In the genomic region with DNA sequence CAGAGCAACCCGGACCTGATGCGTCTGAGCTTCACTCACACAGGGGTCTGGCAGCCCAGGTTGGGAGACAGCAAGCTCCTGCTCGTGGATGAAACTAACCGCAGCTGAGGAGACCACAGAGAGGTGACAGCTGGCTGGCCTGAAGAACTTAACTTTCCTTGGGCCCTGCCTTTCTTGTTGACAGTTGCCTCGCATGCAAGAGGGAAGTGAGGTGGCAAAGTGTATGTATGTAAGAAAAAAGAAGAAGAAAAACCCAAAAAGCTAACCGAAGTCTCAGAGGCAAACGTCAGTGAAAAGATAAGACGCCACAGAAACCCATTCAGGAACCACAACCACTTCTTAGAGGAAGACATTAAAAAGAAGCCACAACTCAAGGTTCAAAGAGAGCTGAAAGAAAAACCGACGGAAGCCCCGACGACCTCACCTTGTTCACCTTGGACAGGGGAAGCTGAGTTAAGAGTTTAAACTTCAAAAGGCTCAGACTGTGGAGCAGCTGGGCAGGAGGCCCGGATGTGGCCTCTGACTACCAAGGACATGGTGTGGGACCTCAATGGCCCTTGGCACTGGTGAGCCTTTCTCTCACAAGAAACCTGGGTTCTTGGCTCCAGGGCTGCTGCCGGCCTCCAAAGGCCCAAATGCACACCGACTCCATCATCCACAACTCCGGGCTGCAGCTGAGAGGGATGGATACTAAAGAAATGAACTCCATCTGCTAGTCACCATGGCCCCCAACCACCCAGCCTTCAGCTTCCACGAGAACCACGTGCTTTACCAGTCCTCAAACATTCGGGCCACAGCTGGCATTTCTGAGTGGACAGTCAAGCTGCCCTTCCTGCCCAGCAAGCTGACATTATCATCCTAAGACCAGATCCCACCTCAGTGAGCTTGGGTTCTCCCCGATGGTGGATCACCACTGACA, we compare ENCODE assay signal across 8 mouse cellular contexts. TPM values are rescaled to one million over a fixed set of nuclear protein-coding genes. Genes with fewer than 3 reads are reported as not detected.
DNase-seq lines count a peak whose midpoint lies in the region; ATAC-seq and TF ChIP-seq lines count a peak whose summit lies in the region.

No protein-coding gene starts in this region.

- 0 out of 2 replicates have a peak overlapping the region, but pooled peaks have one; percentile 16 for H3K27ac ChIP-seq in cerebellum, adult 2 months (ENCODE audit: insufficient read depth, low read length)
- H3K27ac ChIP-seq in forebrain, embryonic 14.5 days (ENCODE audit: low read depth, low read length) = no peak overlapping the region
- no peak overlapping the region for H3K27ac ChIP-seq in neural tube, embryonic 14.5 days (ENCODE audit: low read depth, low read length)

- DNase-seq in cerebellum, adult 2 months = peak in 1 of 2 experiments; percentile 51
- no peak for DNase-seq in cerebellum, adult 11 months
- DNase-seq in CD4-positive helper T cell, adult 2 months (ENCODE audit: low read depth, low spot score) = peak; percentile 52
- DNase-seq in forebrain, embryonic 14.5 days (ENCODE audit: low spot score) = no peak
- DNase-seq in kidney, postnatal 36 days = peak; percentile 55 to 67
- no peak for DNase-seq in embryo, embryonic 9.5 days (ENCODE audit: extremely low spot score)
- no peak for DNase-seq in gastrocnemius, postnatal 14 days

- peak overlapping the region; percentile 88 for H3K4me2 ChIP-seq in forebrain, embryonic 14.5 days (ENCODE audit: low read length)
- H3K4me2 ChIP-seq in neural tube, embryonic 14.5 days (ENCODE audit: low read depth, low read length) = peak overlapping the region; percentile 88

- WGBS in cerebellum, adult 2 months = 15% methylated on average over 20 of the region's 20 CpGs
- WGBS in forebrain, embryonic 14.5 days = 60% methylated on average over 20 of the region's 20 CpGs
- 62% methylated on average over 20 of the region's 20 CpGs for WGBS in neural tube, embryonic 14.5 days

- peaks cover 40% of the 10 kb centered on the region for H3K4me1 ChIP-seq in cerebellum, adult 2 months (ENCODE audit: control insufficient read depth, insufficient read depth, low read length)
- H3K4me1 ChIP-seq in forebrain, embryonic 14.5 days (ENCODE audit: control insufficient read depth, insufficient read depth, low read length) = peaks cover 52% of the 10 kb centered on the region
- H3K4me1 ChIP-seq in neural tube, embryonic 14.5 days (ENCODE audit: control insufficient read depth, insufficient read depth, low read length) = peaks cover 57% of the 10 kb centered on the region

- H3K9me3 ChIP-seq in forebrain, embryonic 14.5 days (replicated peaks; ENCODE audit: control insufficient read depth, low read length) = no peaks in the 10 kb centered on the region
- H3K9me3 ChIP-seq in neural tube, embryonic 14.5 days (ENCODE audit: control insufficient read depth, low read length) = no peaks in the 10 kb centered on the region

- no peak for TF ChIP-seq CTCF in cerebellum, adult 2 months (IDR thresholded peaks at IDR 0.05; ENCODE audit: borderline replicate concordance, insufficient read depth, low read depth, low read length)

- H3K36me3 ChIP-seq in forebrain, embryonic 14.5 days (ENCODE audit: control insufficient read depth, insufficient read depth, low read length) = peaks cover 10% of the 10 kb centered on the region; the same call in 1 of the 2 replicates
- H3K36me3 ChIP-seq in neural tube, embryonic 14.5 days (ENCODE audit: control insufficient read depth, insufficient read depth, low read length) = no peaks in the 10 kb centered on the region

- no peak for TF ChIP-seq POLR2A in cerebellum, adult 2 months (IDR thresholded peaks at IDR 0.05; ENCODE audit: borderline replicate concordance, insufficient read depth, low read length)

- H3K27me3 ChIP-seq in cerebellum, adult 2 months (ENCODE audit: control insufficient read depth, insufficient read depth, low read length) = no peaks in the 10 kb centered on the region
- H3K27me3 ChIP-seq in forebrain, embryonic 14.5 days (replicated peaks; ENCODE audit: control insufficient read depth, insufficient read depth, low read length) = no peaks in the 10 kb centered on the region
- no peaks in the 10 kb centered on the region for H3K27me3 ChIP-seq in neural tube, embryonic 14.5 days (ENCODE audit: control insufficient read depth, insufficient read depth, low read length)

- peak overlapping the region; percentile 82 for H3K9ac ChIP-seq in forebrain, embryonic 14.5 days (ENCODE audit: low read length)
- H3K9ac ChIP-seq in neural tube, embryonic 14.5 days (replicated peaks; ENCODE audit: low read depth, low read length) = peak overlapping the region; percentile 97

- peak overlapping the region; percentile 68 for H3K4me3 ChIP-seq in cerebellum, adult 2 months (replicated peaks; ENCODE audit: insufficient read depth, low read depth, low read length)
- H3K4me3 ChIP-seq in forebrain, embryonic 14.5 days (ENCODE audit: low read depth, low read length) = peak overlapping the region; percentile 87
- peak overlapping the region; percentile 87 for H3K4me3 ChIP-seq in neural tube, embryonic 14.5 days (ENCODE audit: low read depth, low read length)

- intact Hi-C loops in gastrocnemius, postnatal 14 days (cut with DNase I; ENCODE audit: low total_unique reads) = no loop called here

- ATAC-seq in forebrain, embryonic 14.5 days = no peak
- ATAC-seq in neural tube, embryonic 14.5 days (ENCODE audit: low read depth) = no peak

RNA-seq across cellular contexts. Expression of a gene that starts 2.1 kb away (rescaled TPM):
- polyA plus RNA-seq in cerebellum, adult 2 months (2012; rRNA removed) = 37.0 and 41.0 TPM in 2 replicates
- polyA plus RNA-seq in forebrain, embryonic 14.5 days (2014; fragmentation: Nextera tagmentation; extraction: Ambion mirVana) = 40.9 and 44.9 TPM in 2 replicates
- polyA plus RNA-seq in neural tube, embryonic 14.5 days (2014; fragmentation: Nextera tagmentation; extraction: Ambion mirVana) = 36.2 and 40.2 TPM in 2 replicates
- 10 to 100 TPM; 19.8 to 20.4 TPM for total RNA-seq in gastrocnemius, postnatal 14 days (2021)

Comparison
In these comparisons a context has a peak if more than half of its experiments do, and no peak if none do; other contexts are left out.
1. DNase-seq: peak in CD4-positive helper T cell, adult 2 months (single experiment) and kidney, postnatal 36 days (2 of 2); none in cerebellum, adult 11 months (single experiment), forebrain, embryonic 14.5 days (single experiment), embryo, embryonic 9.5 days (single experiment) and gastrocnemius, postnatal 14 days (single experiment).
2. Peak in every context shown above with its lines, with median percentiles within 50 percentile points of each other: H3K4me3 ChIP-seq.